Comparison of ENCODE assay signal across 22 mouse cellular contexts in the genomic region with DNA sequence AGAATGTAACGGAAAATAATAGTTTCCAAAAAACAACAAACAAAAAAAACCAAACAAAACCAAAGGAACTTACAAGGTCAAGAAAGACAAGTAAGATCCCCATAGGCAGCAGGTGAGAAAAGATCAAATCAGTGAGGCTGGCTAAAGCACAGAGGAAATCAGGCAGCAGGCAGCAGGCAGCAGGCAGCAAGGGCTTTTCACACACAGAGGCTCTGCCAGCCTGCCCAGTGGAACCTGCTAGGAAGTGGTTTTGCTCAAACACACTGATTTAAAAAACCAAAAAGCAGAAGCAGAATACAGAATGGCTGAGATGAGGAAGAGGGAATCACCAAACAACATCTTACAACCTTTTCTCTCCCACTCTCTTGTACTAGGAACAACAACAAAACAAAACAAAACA. TPM values are rescaled to one million over a fixed set of nuclear protein-coding genes. Genes with fewer than 3 reads are reported as not detected.
DNase-seq lines count a peak whose midpoint lies in the region; ATAC-seq and TF ChIP-seq lines count a peak whose summit lies in the region.
"Had no signal": no experiment of that assay in that cellular context is flagged by ENCODE, and none has a peak within 500 bp of the region (broad histone marks: within the 10 kb centered on the region; RNA-seq: fewer than 3 reads in every experiment).

No protein-coding gene starts in this region.

- H3K9me3 ChIP-seq in hindbrain, embryonic 14.5 days (ENCODE audit: control insufficient read depth, low read length), result no peaks in the 10 kb centered on the region
- no peaks in the 10 kb centered on the region for H3K9me3 ChIP-seq in hindbrain, embryonic 10.5 days
- H3K9me3 ChIP-seq: embryonic facial prominence, embryonic 15.5 days; G1E; heart, embryonic 12.5 days; neural tube, embryonic 15.5 days had no signal

- no peak overlapping the region for H3K4me3 ChIP-seq in hindbrain, embryonic 14.5 days (replicated peaks; ENCODE audit: low read length)
- no peak overlapping the region for H3K4me3 ChIP-seq in hindbrain, embryonic 10.5 days
- H3K4me3 ChIP-seq: embryonic facial prominence, embryonic 15.5 days; heart, embryonic 12.5 days; myocyte; neural tube, embryonic 15.5 days had no signal

- WGBS in hindbrain, embryonic 14.5 days, result 88% methylated on average over 1 of the region's 1 CpGs
- 81% methylated on average over 1 of the region's 1 CpGs for WGBS in hindbrain, embryonic 10.5 days

- no peak for TF ChIP-seq POLR2A in brain, embryonic 14.5 days (IDR thresholded peaks at IDR 0.05; ENCODE audit: borderline replicate concordance, extremely low read depth, insufficient read depth, insufficient read length, poor library complexity, severe bottlenecking)

- H3K4me1 ChIP-seq in hindbrain, embryonic 14.5 days (replicated peaks; ENCODE audit: control insufficient read depth, insufficient read depth, low read length), result no peaks in the 10 kb centered on the region
- H3K4me1 ChIP-seq in hindbrain, embryonic 10.5 days (replicated peaks), result no peaks in the 10 kb centered on the region
- H3K4me1 ChIP-seq: embryonic facial prominence, embryonic 15.5 days; heart, embryonic 12.5 days; neural tube, embryonic 15.5 days had no signal

- no peak for TF ChIP-seq CTCF in brain, embryonic 14.5 days (IDR thresholded peaks at IDR 0.05; ENCODE audit: borderline replicate concordance, extremely low read depth, insufficient read depth, insufficient read length)

- no peak for ATAC-seq in hindbrain, embryonic 14.5 days (ENCODE audit: low FRiP score)

- H3K27ac ChIP-seq in hindbrain, embryonic 14.5 days, result no peak overlapping the region
- H3K27ac ChIP-seq in hindbrain, embryonic 10.5 days, result no peak overlapping the region
- H3K27ac ChIP-seq: embryonic facial prominence, embryonic 15.5 days; neural tube, embryonic 15.5 days had no signal

- no peak overlapping the region for H3K9ac ChIP-seq in hindbrain, embryonic 14.5 days
- H3K9ac ChIP-seq: embryonic facial prominence, embryonic 15.5 days; heart, embryonic 12.5 days; neural tube, embryonic 15.5 days had no signal

- intact Hi-C loops in left cerebral cortex, postnatal 4 days (cut with DNase I), result no loop called here

- DNase-seq in hindbrain, embryonic 14.5 days (ENCODE audit: low spot score), result peak; percentile 15
- DNase-seq in hindbrain, embryonic 10.5 days (ENCODE audit: low spot score), result no peak
- peak; percentile 54 for DNase-seq in A20 (ENCODE audit: low read depth, low spot score)
- peak; percentile 30 for DNase-seq in brain, embryonic 14.5 days (ENCODE audit: low read depth)
- peak; percentile 49 to 67 for DNase-seq in cerebellum, postnatal 25 days
- no peak for DNase-seq in left cerebral cortex, postnatal 4 days
- DNase-seq in testis, postnatal 10 days (ENCODE audit: low spot score), result no peak
- DNase-seq: heart, postnatal 36 days; kidney, adult 9 months; kidney, postnatal 4 days; layer of hippocampus, postnatal 36 days; lung, adult 18-20 months; midbrain, embryonic 14.5 days; thymus, adult 18-20 months had no signal

- H3K4me2 ChIP-seq in hindbrain, embryonic 14.5 days (replicated peaks), result no peak overlapping the region
- H3K4me2 ChIP-seq: embryonic facial prominence, embryonic 15.5 days; heart, embryonic 12.5 days; neural tube, embryonic 15.5 days had no signal

- H3K36me3 ChIP-seq in hindbrain, embryonic 14.5 days (replicated peaks; ENCODE audit: control insufficient read depth, insufficient read depth), result no peaks in the 10 kb centered on the region
- no peaks in the 10 kb centered on the region for H3K36me3 ChIP-seq in hindbrain, embryonic 10.5 days
- H3K36me3 ChIP-seq: embryonic facial prominence, embryonic 15.5 days; G1E; heart, embryonic 12.5 days; neural tube, embryonic 15.5 days had no signal

- no peaks in the 10 kb centered on the region for H3K27me3 ChIP-seq in hindbrain, embryonic 14.5 days (ENCODE audit: control insufficient read depth, insufficient read depth, low read length)
- H3K27me3 ChIP-seq in hindbrain, embryonic 10.5 days (ENCODE audit: insufficient read depth, poor library complexity, severe bottlenecking), result no peaks in the 10 kb centered on the region
- H3K27me3 ChIP-seq: embryonic facial prominence, embryonic 15.5 days; heart, embryonic 12.5 days; neural tube, embryonic 15.5 days had no signal

RNA-seq across cellular contexts. Expression of a gene that starts 47.2 kb away (rescaled TPM):
- 18.7 and 21.1 TPM in 2 replicates for polyA plus RNA-seq in hindbrain, embryonic 14.5 days (2014; fragmentation: Nextera tagmentation; extraction: Ambion mirVana)
- 1.9 and 4.0 TPM in 2 replicates for polyA plus RNA-seq in hindbrain, embryonic 10.5 days (2016; fragmentation: Nextera tagmentation; extraction: Ambion mirVana)
- polyA plus RNA-seq in brain, embryonic 14.5 days (2012; rRNA removed), result 2.0 and 4.0 TPM in 2 replicates
- total RNA-seq in left cerebral cortex, postnatal 4 days (2021), result 10 to 100 TPM; 32.9 to 37.9 TPM
- total RNA-seq: heart, postnatal 36 days had no signal
- polyA plus RNA-seq: G1E; gonadal fat pad, adult 2 months; liver, adult 2 months; myocyte; urinary bladder, adult 2 months had no signal

Comparison
In these comparisons a context has a peak if more than half of its experiments do, and no peak if none do; other contexts are left out.
1. DNase-seq: peak in hindbrain, embryonic 14.5 days (single experiment), A20 (single experiment), brain, embryonic 14.5 days (single experiment) and cerebellum, postnatal 25 days (2 of 2); none in hindbrain, embryonic 10.5 days (single experiment), left cerebral cortex, postnatal 4 days (single experiment) and testis, postnatal 10 days (single experiment).